Mouse (Mus musculus) cerebellum, adult 2 months (tissue): ENCODE results near the gene Cd276.

ENCODE experiments used
- CTCF ChIP-seq: fragments of 200-500 bp; IDR thresholded peaks from 2 replicates; pipeline ENCODE4 v1.5.1; 2011; ENCODE audit warnings: low read depth, mild to moderate bottlenecking, control low read depth, low read length, moderate library complexity, borderline replicate concordance; ENCODE audit not compliant: insufficient read depth
- POLR2A ChIP-seq: fragments of 200-500 bp; IDR thresholded peaks from 2 replicates; pipeline ENCODE4 v1.6.1; 2011; ENCODE audit warnings: low read length, control low read depth, borderline replicate concordance; ENCODE audit not compliant: insufficient read depth

DNA sequence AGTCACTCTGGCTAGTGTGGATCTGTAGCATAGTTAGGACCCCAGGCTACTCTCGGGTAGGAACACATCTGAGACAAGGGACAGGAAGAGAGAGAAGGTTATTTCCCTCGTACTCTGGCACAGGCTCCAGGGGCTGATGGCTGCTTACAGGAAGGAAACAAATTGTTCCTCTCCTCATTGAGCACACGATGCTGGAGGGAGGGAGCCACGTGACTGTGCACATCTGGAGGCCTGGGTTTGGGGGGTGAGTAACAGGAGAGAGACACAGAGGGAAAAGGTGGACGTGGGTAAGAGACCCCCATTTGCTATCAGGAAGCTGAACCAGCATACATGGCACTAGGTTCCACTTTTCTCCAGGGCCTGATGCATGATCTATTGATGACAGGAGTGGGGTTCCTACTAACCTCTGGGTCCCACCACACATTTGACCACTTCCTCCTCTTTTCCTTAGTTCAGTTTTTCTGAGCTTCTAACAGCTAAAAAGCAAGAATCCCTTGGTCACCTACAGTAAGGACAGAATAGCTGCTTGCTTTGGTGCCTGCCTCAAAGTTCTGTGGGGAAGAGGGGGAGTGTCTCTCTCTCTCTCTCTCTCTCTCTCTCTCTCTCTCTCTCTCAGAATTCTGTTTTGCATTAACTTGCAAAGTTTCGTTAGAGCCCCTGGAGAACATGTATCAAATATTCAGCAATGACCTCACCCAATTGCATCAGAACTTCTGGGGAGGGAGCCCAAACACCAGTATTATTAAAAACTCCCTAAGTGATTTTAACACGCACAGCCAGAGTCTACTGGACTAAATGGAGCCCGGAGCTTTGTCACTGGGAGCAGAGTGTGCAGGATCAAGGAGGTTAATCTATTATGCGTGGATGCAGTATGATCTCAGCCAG, 37.1 kb downstream of the Cd276 start:
- TF ChIP-seq POLR2A, result no peak
- TF ChIP-seq CTCF, result no peak
